Mouse (Mus musculus) bone marrow, adult 2 months (tissue): ENCODE data around the gene Cldnd2. TPM values are rescaled to one million over a fixed set of nuclear protein-coding genes. Genes with fewer than 3 reads are reported as not detected.

ENCODE experiments used
- H3K27ac ChIP-seq: fragments of 200-500 bp; 2 replicates; pipeline ENCODE4 v1.5.1; 2012; ENCODE audit warnings: low read depth, mild to moderate bottlenecking, control low read depth, inconsistent platforms, low read length; ENCODE audit not compliant: control insufficient read depth, poor library complexity, insufficient read depth
- H3K4me1 ChIP-seq: fragments of 200-500 bp; 2 replicates; pipeline ENCODE4 v1.6.1; 2011; ENCODE audit warnings: low read length; ENCODE audit not compliant: control insufficient read depth, insufficient read depth
- H3K4me3 ChIP-seq: fragments of 200-500 bp; replicated peaks from 2 replicates; pipeline ENCODE3; 2011; ENCODE audit warnings: mild to moderate bottlenecking, low read depth, low read length, control low read depth; ENCODE audit not compliant: control insufficient read depth
- CTCF ChIP-seq: fragments of 200-500 bp; IDR thresholded peaks from 2 replicates; pipeline ENCODE4 v1.5.1; 2011; ENCODE audit warnings: low read length, control low read depth; ENCODE audit not compliant: control insufficient read depth, insufficient read depth
- POLR2A ChIP-seq: fragments of 200-500 bp; IDR thresholded peaks from 2 replicates; pipeline ENCODE4 v1.6.1; 2011; ENCODE audit warnings: low read depth, mild to moderate bottlenecking, control low read depth, low read length, borderline replicate concordance; ENCODE audit not compliant: control insufficient read depth
- WGBS: fragments of 180-500 bp; shearing (Covaris S2); methylation state at CpG from one replicate; pipeline ENCODE4 v1.1.7; 2018; 5-methylcytosine and 5-hydroxymethylcytosine counted together
- polyA plus RNA-seq: library from polyadenylated mRNA; stranded (reverse); fragments of >200 nt; gene quantifications from 2 replicates; pipeline ENCODE4 v1.2.4, GENCODE M21; 2011; ENCODE audit warnings: low replicate concordance; ENCODE audit not compliant: missing spikeins, insufficient read depth, insufficient read length

The Cldnd2 gene
- polyA plus RNA-seq, 1 experiment = 4.7 TPM

- 60% methylated on average over 3 of the region's 3 CpGs for WGBS
- TF ChIP-seq CTCF = no peak
- TF ChIP-seq POLR2A = no peak
- no peak overlapping the region for H3K27ac ChIP-seq
- peaks cover 7% of the 10 kb centered on the region; the same call in 1 of the 2 replicates for H3K4me1 ChIP-seq
- no peak overlapping the region for H3K4me3 ChIP-seq
Measured at GRCm38 (mm10) chr7:43441071-43441470, 489 bp downstream of the Cldnd2 start.

- Histone ChIP-seq H3K4me1 (peaks cover 4% of the 10 kb centered on the region; the same call in 1 of the 2 replicates), H3K27ac (peak overlapping the region; percentile 75), H3K4me3 (peak overlapping the region; percentile 90)
- TF ChIP-seq CTCF (no peak), POLR2A (no peak)
- 5% methylated on average over 9 of the region's 9 CpGs for WGBS
Measured at GRCm38 (mm10) chr7:43442684-43443083, 2.1 kb downstream of the Cldnd2 start.

- Histone ChIP-seq H3K4me3 (peak overlapping the region; percentile 90), H3K4me1 (peaks cover 4% of the 10 kb centered on the region; the same call in 1 of the 2 replicates), H3K27ac (peak overlapping the region; percentile 75)
- WGBS = under 1% methylated on average over 36 of the region's 36 CpGs
- TF ChIP-seq CTCF = no peak
- peak; percentile 78 for TF ChIP-seq POLR2A
Measured at GRCm38 (mm10) chr7:43443126-43443916, 2.7 kb downstream of the Cldnd2 start.

- peak within 1 kb of the TSS; percentile 90 for H3K4me3 ChIP-seq
- H3K4me1 ChIP-seq = peaks cover 4% of the 10 kb centered on the region; the same call in 1 of the 2 replicates
- H3K27ac ChIP-seq = peak within 1 kb of the TSS; percentile 75
- WGBS = under 1% methylated on average over 27 of the region's 27 CpGs
- TF ChIP-seq CTCF (0 out of 2 replicates have a peak, but pooled peaks have one; percentile 8), POLR2A (peak; percentile 96)
Measured at GRCm38 (mm10) chr7:43443917-43444293, 3.3 kb downstream of the Cldnd2 start, which contains the start of the genes Etfb and Gm45233. Etfb (plus strand) TSS chr7:43444083. Gm45233 (plus strand) TSS chr7:43444128.

- no peak overlapping the region for H3K4me3 ChIP-seq
- no peaks in the 10 kb centered on the region; the same call in 1 of the 2 replicates for H3K4me1 ChIP-seq
- WGBS = 19% methylated on average over 4 of the region's 4 CpGs
- no peak overlapping the region for H3K27ac ChIP-seq
- TF ChIP-seq POLR2A (no peak), CTCF (no peak)
Measured at GRCm38 (mm10) chr7:43447801-43448200, 7.2 kb downstream of the Cldnd2 start.

- Histone ChIP-seq H3K4me1 (no peaks in the 10 kb centered on the region; the same call in 1 of the 2 replicates), H3K4me3 (no peak overlapping the region), H3K27ac (no peak overlapping the region)
- WGBS = 43% methylated on average over 3 of the region's 3 CpGs
- TF ChIP-seq POLR2A (no peak), CTCF (no peak)
Measured at GRCm38 (mm10) chr7:43448246-43448645, 7.7 kb downstream of the Cldnd2 start.

GRCm38 (mm10) chr7:43449811-43450210 lies 9.2 kb downstream of the Cldnd2 start:
- 90% methylated on average over 2 of the region's 2 CpGs for WGBS
- TF ChIP-seq POLR2A (no peak), CTCF (no peak)
- H3K4me3 ChIP-seq = no peak overlapping the region
- no peaks in the 10 kb centered on the region; the same call in 1 of the 2 replicates for H3K4me1 ChIP-seq
- no peak overlapping the region for H3K27ac ChIP-seq

- WGBS = 88% methylated on average over 11 of the region's 11 CpGs
Measured at GRCm38 (mm10) chr7:43451726-43452125, 11.1 kb downstream of the Cldnd2 start.

More at GRCm38 (mm10) chr7:43451726-43452125, 11.1 kb downstream of the Cldnd2 start:
- Histone ChIP-seq H3K4me3 (no peak overlapping the region), H3K27ac (no peak overlapping the region), H3K4me1 (no peaks in the 10 kb centered on the region; the same call in 1 of the 2 replicates)
- TF ChIP-seq POLR2A = no peak
- TF ChIP-seq CTCF = no peak
